Mouse (Mus musculus): ENCODE data around the gene Tmbim1. TPM values are rescaled to one million over a fixed set of nuclear protein-coding genes. Genes with fewer than 3 reads are reported as not detected.

Gene Tmbim1
- polyA plus RNA-seq, 1 experiment from 2014 or later, result 105 TPM

DNA sequence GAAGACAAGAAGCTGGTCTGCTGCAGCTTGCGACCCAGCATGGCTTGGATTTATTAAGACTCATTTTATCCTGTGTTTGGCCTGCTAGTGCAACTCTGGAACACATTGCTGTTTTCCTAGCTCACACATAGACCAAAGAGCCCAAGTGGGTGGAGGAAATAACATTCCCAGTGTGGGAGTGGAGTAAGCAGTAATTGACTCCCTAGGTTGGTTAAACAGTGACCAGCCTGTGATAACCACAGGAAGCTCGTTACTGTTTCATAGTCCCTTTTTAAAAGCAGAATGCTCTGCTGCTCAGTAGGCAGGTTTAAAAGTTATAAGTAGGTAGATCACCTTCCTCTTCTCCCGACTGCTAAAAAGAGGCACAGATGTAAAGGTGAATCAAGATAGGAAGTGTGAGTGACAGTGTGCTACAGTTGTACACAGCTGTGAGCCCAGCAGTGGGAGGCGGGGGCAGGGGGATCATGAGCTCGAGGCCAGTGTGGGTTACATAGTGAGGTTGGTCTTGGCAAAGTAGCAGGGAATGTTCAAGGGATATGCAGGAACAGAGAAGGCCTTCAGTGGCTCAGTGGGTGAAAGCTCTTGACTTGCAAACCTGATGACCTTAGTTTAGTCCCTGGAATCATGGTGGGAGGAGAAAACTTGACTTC lies 56.0 kb downstream of the Tmbim1 start:
- no peak overlapping the region for H3K4me3 ChIP-seq (replicated peaks; ENCODE audit: low read length)
- no peak overlapping the region for H3K9ac ChIP-seq (ENCODE audit: low read length)
- H3K9me3 ChIP-seq (replicated peaks; ENCODE audit: control insufficient read depth, low read length), result no peaks in the 10 kb centered on the region
- ATAC-seq (ENCODE audit: insufficient read depth, low FRiP score), result peak; percentile 82; the same call in 1 of the 2 replicates
- WGBS, result 55% methylated on average over 5 of the region's 5 CpGs
- no peaks in the 10 kb centered on the region for H3K27me3 ChIP-seq (ENCODE audit: control insufficient read depth, insufficient read depth, low read length)
- peak overlapping the region; percentile 7; the same call in 1 of the 2 replicates for H3K4me2 ChIP-seq (ENCODE audit: low read depth, low read length)
- H3K36me3 ChIP-seq (ENCODE audit: control insufficient read depth, insufficient read depth, low read length), result peaks cover 39% of the 10 kb centered on the region
- peaks cover 23% of the 10 kb centered on the region for H3K4me1 ChIP-seq (ENCODE audit: control insufficient read depth, insufficient read depth, low read length)
- peak overlapping the region; percentile 79 for H3K27ac ChIP-seq (ENCODE audit: low read length)

DNA sequence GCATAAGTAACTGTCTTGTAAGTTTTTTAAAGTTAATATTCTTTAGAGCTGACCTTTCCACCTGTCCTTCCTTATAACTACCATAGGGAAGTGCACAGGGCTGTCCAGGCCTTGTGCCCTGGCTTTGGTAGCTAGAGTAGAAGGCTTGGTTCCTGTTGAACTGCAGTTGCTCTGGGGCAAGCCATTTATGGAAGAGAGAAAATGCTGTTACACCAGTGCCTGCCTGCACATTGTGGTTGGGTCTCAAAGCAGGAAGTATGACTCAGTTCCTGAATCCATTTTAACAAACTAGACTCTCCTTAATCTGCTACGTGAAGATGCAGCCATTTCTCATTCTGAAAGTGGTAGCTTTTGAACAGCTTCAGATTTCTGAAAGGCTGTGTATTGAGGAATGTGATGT lies 56.6 kb downstream of the Tmbim1 start:
- peak; percentile 83 for ATAC-seq (ENCODE audit: insufficient read depth, low FRiP score)
- Histone ChIP-seq H3K4me1 (ENCODE audit: control insufficient read depth, insufficient read depth, low read length) (peaks cover 23% of the 10 kb centered on the region), H3K27ac (ENCODE audit: low read length) (peak overlapping the region; percentile 79), H3K9me3 (replicated peaks; ENCODE audit: control insufficient read depth, low read length) (no peaks in the 10 kb centered on the region), H3K36me3 (ENCODE audit: control insufficient read depth, insufficient read depth, low read length) (peaks cover 37% of the 10 kb centered on the region), H3K9ac (ENCODE audit: low read length) (no peak overlapping the region), H3K4me2 (ENCODE audit: low read depth, low read length) (peak overlapping the region; percentile 7; the same call in 1 of the 2 replicates), H3K27me3 (ENCODE audit: control insufficient read depth, insufficient read depth, low read length) (no peaks in the 10 kb centered on the region), H3K4me3 (replicated peaks; ENCODE audit: low read length) (no peak overlapping the region)
- WGBS, result 24% methylated on average over 1 of the region's 1 CpGs

DNA sequence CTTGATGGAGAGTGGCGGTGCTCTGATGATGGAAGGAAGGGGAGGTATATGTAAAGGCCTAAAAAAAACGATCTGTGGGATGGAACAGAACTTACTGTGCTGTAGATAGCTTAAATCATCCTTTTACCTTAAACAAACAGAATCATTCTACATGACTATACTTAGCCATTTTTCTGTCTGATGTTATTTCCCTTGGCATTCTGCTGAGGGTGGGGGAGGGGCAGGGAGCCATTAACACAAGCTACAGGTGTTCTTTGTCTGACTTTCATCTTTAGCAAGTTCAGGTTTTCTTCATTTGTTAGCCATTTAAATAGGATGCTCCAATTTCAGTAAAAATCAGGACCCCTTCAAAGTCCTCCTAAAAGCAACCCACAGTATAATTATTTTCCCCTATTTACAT lies 59.9 kb downstream of the Tmbim1 start:
- ATAC-seq (ENCODE audit: insufficient read depth, low FRiP score), result no peak
- Histone ChIP-seq H3K4me2 (ENCODE audit: low read depth, low read length) (no peak overlapping the region), H3K4me1 (ENCODE audit: control insufficient read depth, insufficient read depth, low read length) (peaks cover 42% of the 10 kb centered on the region), H3K9ac (ENCODE audit: low read length) (no peak overlapping the region), H3K4me3 (replicated peaks; ENCODE audit: low read length) (no peak overlapping the region), H3K36me3 (ENCODE audit: control insufficient read depth, insufficient read depth, low read length) (peaks cover 18% of the 10 kb centered on the region), H3K27ac (ENCODE audit: low read length) (no peak overlapping the region), H3K27me3 (ENCODE audit: control insufficient read depth, insufficient read depth, low read length) (no peaks in the 10 kb centered on the region), H3K9me3 (replicated peaks; ENCODE audit: control insufficient read depth, low read length) (no peaks in the 10 kb centered on the region)
- 49% methylated on average over 2 of the region's 2 CpGs for WGBS

DNA sequence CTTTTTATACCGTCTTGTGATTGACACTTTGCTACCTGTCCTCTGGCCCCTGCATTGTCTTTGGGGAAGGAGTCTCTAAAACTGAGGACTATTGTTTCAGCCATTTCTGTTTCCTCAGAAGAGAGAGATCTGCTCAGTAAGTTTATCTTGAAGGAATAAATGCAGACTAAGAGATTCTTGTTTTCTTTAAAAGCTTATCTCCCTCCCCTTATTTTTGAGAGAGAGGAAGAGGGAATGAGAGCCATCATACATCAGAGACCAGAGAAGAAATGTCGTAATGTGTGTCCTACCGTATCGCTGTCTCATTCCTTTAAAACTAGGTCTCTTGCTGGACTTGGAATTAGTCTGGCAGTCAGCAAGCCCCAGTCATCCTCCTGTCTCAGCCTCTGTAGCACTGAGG lies 64.6 kb downstream of the Tmbim1 start:
- Histone ChIP-seq H3K9ac (ENCODE audit: low read length) (peak overlapping the region; percentile 13), H3K4me2 (ENCODE audit: low read depth, low read length) (peak overlapping the region; percentile 87), H3K27me3 (ENCODE audit: control insufficient read depth, insufficient read depth, low read length) (no peaks in the 10 kb centered on the region), H3K9me3 (replicated peaks; ENCODE audit: control insufficient read depth, low read length) (no peaks in the 10 kb centered on the region), H3K4me3 (replicated peaks; ENCODE audit: low read length) (peak overlapping the region; percentile 15), H3K27ac (ENCODE audit: low read length) (peak overlapping the region; percentile 91), H3K36me3 (ENCODE audit: control insufficient read depth, insufficient read depth, low read length) (no peaks in the 10 kb centered on the region), H3K4me1 (ENCODE audit: control insufficient read depth, insufficient read depth, low read length) (peaks cover 57% of the 10 kb centered on the region)
- WGBS, result 55% methylated on average over 4 of the region's 4 CpGs
- ATAC-seq (ENCODE audit: insufficient read depth, low FRiP score), result no peak

DNA sequence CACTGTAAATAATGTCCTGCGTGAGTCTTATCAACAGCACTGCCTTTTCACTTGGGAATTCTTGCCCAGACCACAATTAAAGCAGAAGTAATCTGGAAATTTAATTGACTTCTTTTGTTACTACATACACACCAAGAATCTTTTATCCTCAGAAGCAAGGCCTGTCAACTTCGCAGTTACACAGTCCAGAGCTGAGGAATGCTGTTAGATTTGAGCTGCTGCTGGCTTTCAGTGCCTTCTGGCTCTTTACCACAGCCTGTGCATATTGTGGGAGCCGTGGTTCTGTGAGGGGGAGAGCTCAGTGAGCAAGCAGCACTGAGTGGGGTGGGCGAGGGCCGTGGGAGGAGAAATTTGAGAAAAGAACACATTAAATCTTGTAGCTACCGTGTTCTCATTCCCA lies 65.1 kb downstream of the Tmbim1 start:
- Histone ChIP-seq H3K27me3 (ENCODE audit: control insufficient read depth, insufficient read depth, low read length) (no peaks in the 10 kb centered on the region), H3K4me3 (replicated peaks; ENCODE audit: low read length) (peak overlapping the region; percentile 15), H3K9ac (ENCODE audit: low read length) (peak overlapping the region; percentile 13; the same call in 1 of the 2 replicates), H3K4me2 (ENCODE audit: low read depth, low read length) (peak overlapping the region; percentile 87), H3K9me3 (replicated peaks; ENCODE audit: control insufficient read depth, low read length) (no peaks in the 10 kb centered on the region), H3K36me3 (ENCODE audit: control insufficient read depth, insufficient read depth, low read length) (no peaks in the 10 kb centered on the region), H3K4me1 (ENCODE audit: control insufficient read depth, insufficient read depth, low read length) (peaks cover 56% of the 10 kb centered on the region), H3K27ac (ENCODE audit: low read length) (peak overlapping the region; percentile 91)
- peak; percentile 23; the same call in 1 of the 2 replicates for ATAC-seq (ENCODE audit: insufficient read depth, low FRiP score)
- WGBS, result 21% methylated on average over 6 of the region's 6 CpGs

DNA sequence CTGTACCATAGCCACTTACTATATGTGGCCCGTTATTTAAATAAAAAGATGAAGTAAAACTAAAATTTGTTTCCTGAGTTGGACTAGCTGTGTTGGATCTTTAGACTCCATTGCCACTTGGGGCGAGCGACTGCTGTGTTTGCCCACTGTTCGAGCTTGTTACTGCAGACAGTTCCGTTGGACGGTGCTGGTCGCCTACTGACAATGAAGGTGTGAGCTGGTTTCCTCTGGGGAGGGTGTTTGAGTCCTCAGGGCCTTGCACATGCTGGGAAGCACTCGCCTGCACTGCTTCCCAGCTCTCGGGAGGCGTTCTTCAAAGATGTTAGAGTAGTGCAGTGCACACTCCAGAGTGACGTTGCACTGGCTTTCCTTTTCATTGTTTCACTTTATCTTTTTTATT lies 65.8 kb downstream of the Tmbim1 start:
- WGBS, result 40% methylated on average over 11 of the region's 11 CpGs
- Histone ChIP-seq H3K9me3 (replicated peaks; ENCODE audit: control insufficient read depth, low read length) (no peaks in the 10 kb centered on the region), H3K27ac (ENCODE audit: low read length) (peak overlapping the region; percentile 91), H3K4me3 (replicated peaks; ENCODE audit: low read length) (peak overlapping the region; percentile 85), H3K9ac (ENCODE audit: low read length) (peak overlapping the region; percentile 56), H3K36me3 (ENCODE audit: control insufficient read depth, insufficient read depth, low read length) (no peaks in the 10 kb centered on the region), H3K4me1 (ENCODE audit: control insufficient read depth, insufficient read depth, low read length) (peaks cover 49% of the 10 kb centered on the region), H3K4me2 (ENCODE audit: low read depth, low read length) (peak overlapping the region; percentile 87), H3K27me3 (ENCODE audit: control insufficient read depth, insufficient read depth, low read length) (no peaks in the 10 kb centered on the region)
- ATAC-seq (ENCODE audit: insufficient read depth, low FRiP score), result no peak

DNA sequence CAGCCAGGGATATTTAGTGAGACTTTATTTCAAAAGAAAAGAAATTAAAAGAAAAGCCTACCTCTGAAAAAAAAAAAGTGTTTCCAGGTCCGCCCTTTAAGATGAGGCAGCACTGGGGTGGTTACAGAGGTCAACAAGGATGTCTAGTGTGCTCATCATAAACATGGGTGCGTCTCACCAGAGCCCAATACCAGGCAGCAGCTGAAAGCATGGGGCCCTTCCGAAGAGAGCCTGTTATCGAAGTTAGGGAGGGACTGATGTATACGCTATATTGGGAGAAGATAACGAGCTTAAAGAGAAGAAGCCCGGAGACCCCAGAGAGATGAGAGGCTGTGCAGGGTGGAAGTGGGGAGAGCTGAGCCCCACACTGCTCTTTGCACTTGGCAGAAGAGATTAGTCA lies 66.3 kb downstream of the Tmbim1 start:
- peak overlapping the region; percentile 91 for H3K27ac ChIP-seq (ENCODE audit: low read length)
- no peaks in the 10 kb centered on the region for H3K27me3 ChIP-seq (ENCODE audit: control insufficient read depth, insufficient read depth, low read length)
- H3K4me3 ChIP-seq (replicated peaks; ENCODE audit: low read length), result peak overlapping the region; percentile 85
- H3K4me2 ChIP-seq (ENCODE audit: low read depth, low read length), result peak overlapping the region; percentile 87
- ATAC-seq (ENCODE audit: insufficient read depth, low FRiP score), result no peak
- no peaks in the 10 kb centered on the region for H3K36me3 ChIP-seq (ENCODE audit: control insufficient read depth, insufficient read depth, low read length)
- H3K9ac ChIP-seq (ENCODE audit: low read length), result peak overlapping the region; percentile 56
- H3K9me3 ChIP-seq (replicated peaks; ENCODE audit: control insufficient read depth, low read length), result no peaks in the 10 kb centered on the region
- WGBS, result 38% methylated on average over 7 of the region's 7 CpGs
- peaks cover 49% of the 10 kb centered on the region for H3K4me1 ChIP-seq (ENCODE audit: control insufficient read depth, insufficient read depth, low read length)

Other genes starting within 250 kb of the Tmbim1 start
- gene Tns1, start 181.2 kb downstream of the Tmbim1 start, polyA plus RNA-seq (2015; fragmentation: Nextera tagmentation; extraction: Ambion mirVana), result 42.1 and 45.0 TPM in 2 replicates
- gene Rufy4, start 180.1 kb downstream of the Tmbim1 start, polyA plus RNA-seq (2015; fragmentation: Nextera tagmentation; extraction: Ambion mirVana), result 0.25 and 0.44 TPM in 2 replicates
- gene Cxcr2, start 151.6 kb downstream of the Tmbim1 start, polyA plus RNA-seq (2015; fragmentation: Nextera tagmentation; extraction: Ambion mirVana), result 0.52 and 0.94 TPM in 2 replicates
- gene Cxcr1, start 111.0 kb downstream of the Tmbim1 start, polyA plus RNA-seq (2015; fragmentation: Nextera tagmentation; extraction: Ambion mirVana), result not detected in 2 replicates
- gene Arpc2, start 69.5 kb downstream of the Tmbim1 start, polyA plus RNA-seq (2015; fragmentation: Nextera tagmentation; extraction: Ambion mirVana), result 544 and 546 TPM in 2 replicates
- gene Gpbar1, start 27.1 kb downstream of the Tmbim1 start, polyA plus RNA-seq (2015; fragmentation: Nextera tagmentation; extraction: Ambion mirVana), result 1.0 and 1.2 TPM in 2 replicates
- 227 and 252 TPM in 2 replicates for gene Aamp, start 20.9 kb downstream of the Tmbim1 start, polyA plus RNA-seq (2015; fragmentation: Nextera tagmentation; extraction: Ambion mirVana)
- gene Pnkd, start 20.7 kb downstream of the Tmbim1 start, polyA plus RNA-seq (2015; fragmentation: Nextera tagmentation; extraction: Ambion mirVana), result 108 and 119 TPM in 2 replicates
- gene Catip, start 56.5 kb upstream of the Tmbim1 start, polyA plus RNA-seq (2015; fragmentation: Nextera tagmentation; extraction: Ambion mirVana), result 0.66 and 0.77 TPM in 2 replicates
- gene Slc11a1, start 69.6 kb upstream of the Tmbim1 start, polyA plus RNA-seq (2015; fragmentation: Nextera tagmentation; extraction: Ambion mirVana), result 7.7 and 8.7 TPM in 2 replicates
- gene Ctdsp1, start 85.9 kb upstream of the Tmbim1 start, polyA plus RNA-seq (2015; fragmentation: Nextera tagmentation; extraction: Ambion mirVana), result 77.9 and 88.9 TPM in 2 replicates
- gene Vil1, start 103.8 kb upstream of the Tmbim1 start, polyA plus RNA-seq (2015; fragmentation: Nextera tagmentation; extraction: Ambion mirVana), result 29.1 and 29.8 TPM in 2 replicates
- gene Cnot9, start 200.4 kb upstream of the Tmbim1 start, polyA plus RNA-seq (2015; fragmentation: Nextera tagmentation; extraction: Ambion mirVana), result 45.8 and 46.3 TPM in 2 replicates
- gene Plcd4, start 237.3 kb upstream of the Tmbim1 start, polyA plus RNA-seq (2015; fragmentation: Nextera tagmentation; extraction: Ambion mirVana), result 0.25 and 0.93 TPM in 2 replicates
- 26.4 and 27.0 TPM in 2 replicates for gene Usp37, start 238.7 kb upstream of the Tmbim1 start, polyA plus RNA-seq (2015; fragmentation: Nextera tagmentation; extraction: Ambion mirVana)